Mouse (Mus musculus) adrenal gland, postnatal 36 days (tissue): ENCODE measurements around the gene Rundc3a. TPM values are rescaled to one million over a fixed set of nuclear protein-coding genes. Genes with fewer than 3 reads are reported as not detected.
"Not testable (repeated sequence)": the region's sequence is repeated elsewhere in the genome, so short reads cannot be mapped to it uniquely, and the experiment has no call there.

Experiments
- DNase-seq, 2 experiments: peaks; one replicate each; pipeline ENCODE4 v3.0.0; 2021; ENCODE audit warnings: mixed read lengths in 1 of 2
- total RNA-seq, 2 experiments: library from RNA; stranded (reverse); gene quantifications; 2 replicates each; pipeline ENCODE4 v1.2.3; 2021

The Rundc3a gene
- total RNA-seq, 2 experiments from 2014 or later = 29.1 to 29.6 TPM

- peak; percentile 97 for DNase-seq
These were observed 15.2 kb downstream of the Rundc3a start for GRCm38 (mm10) chr11:102408344-102408876.

- DNase-seq = no peak
These were observed 15.9 kb downstream of the Rundc3a start for GRCm38 (mm10) chr11:102408888-102409794.

- DNase-seq = no peak
These were observed 16.7 kb downstream of the Rundc3a start for GRCm38 (mm10) chr11:102409795-102410330.

GRCm38 (mm10) chr11:102410345-102410744 is 17.1 kb downstream of the Rundc3a start:
- not testable (repeated sequence) for DNase-seq

GRCm38 (mm10) chr11:102411061-102411460 is 17.9 kb downstream of the Rundc3a start:
- no peak for DNase-seq

GRCm38 (mm10) chr11:102411704-102412103 is 18.5 kb downstream of the Rundc3a start:
- DNase-seq = peak; percentile 95 to 96

- DNase-seq = no peak
These were observed 19.9 kb downstream of the Rundc3a start for GRCm38 (mm10) chr11:102413059-102413458.

- DNase-seq = no peak
These were observed 22.0 kb downstream of the Rundc3a start for GRCm38 (mm10) chr11:102415034-102415802.

- no peak for DNase-seq
These were observed 24.0 kb downstream of the Rundc3a start for GRCm38 (mm10) chr11:102417160-102417559.

- peak; percentile 81 to 91 for DNase-seq
These were observed 25.7 kb downstream of the Rundc3a start for GRCm38 (mm10) chr11:102418887-102419286.

- no peak for DNase-seq
These were observed 28.4 kb downstream of the Rundc3a start for GRCm38 (mm10) chr11:102421559-102421958.

GRCm38 (mm10) chr11:102424666-102425065 is 31.5 kb downstream of the Rundc3a start:
- DNase-seq = peak; percentile 62 to 64

GRCm38 (mm10) chr11:102425555-102426316 is 32.5 kb downstream of the Rundc3a start:
- no peak for DNase-seq

- no peak for DNase-seq
These were observed 35.9 kb downstream of the Rundc3a start for GRCm38 (mm10) chr11:102428981-102429540.

GRCm38 (mm10) chr11:102429551-102429950 is 36.3 kb downstream of the Rundc3a start:
- DNase-seq = no peak

GRCm38 (mm10) chr11:102430121-102431017 is 37.2 kb downstream of the Rundc3a start, which contains the start of gene Grn:
Gene Grn (plus strand): TSS chr11:102430315.
- DNase-seq = peak; percentile 92

- peak; percentile 85 to 89 for DNase-seq
These were observed 37.9 kb downstream of the Rundc3a start for GRCm38 (mm10) chr11:102431018-102431645.

- DNase-seq = no peak
These were observed 38.5 kb downstream of the Rundc3a start for GRCm38 (mm10) chr11:102431728-102432114.

- no peak for DNase-seq
These were observed 39.1 kb downstream of the Rundc3a start for GRCm38 (mm10) chr11:102432115-102432843.
